Mouse (Mus musculus) C2C12 (cell line): ENCODE results near the gene Zfand3.

ENCODE experiments used
- CEBPB ChIP-seq: IDR thresholded peaks from one replicate; pipeline ENCODE4 v1.6.1; 2011; ENCODE audit warnings: low read depth, mild to moderate bottlenecking, control low read depth, moderate library complexity
- CTCF ChIP-seq: IDR thresholded peaks from one replicate; pipeline ENCODE4 v1.5.1; 2011; ENCODE audit not compliant: control insufficient read depth, insufficient read depth, insufficient read length
- FOSL1 ChIP-seq: IDR thresholded peaks from one replicate; pipeline ENCODE4 v1.8.0; 2011; ENCODE audit warnings: mild to moderate bottlenecking, low read length; ENCODE audit not compliant: poor library complexity, insufficient read depth, severe bottlenecking
- MAX ChIP-seq: IDR thresholded peaks from one replicate; pipeline ENCODE4 v1.6.1; 2011; ENCODE audit warnings: mild to moderate bottlenecking, control low read depth
- USF1 ChIP-seq: IDR thresholded peaks from one replicate; pipeline ENCODE4 v1.6.1; 2011; ENCODE audit warnings: low read depth, mild to moderate bottlenecking, control low read depth, moderate library complexity

DNA sequence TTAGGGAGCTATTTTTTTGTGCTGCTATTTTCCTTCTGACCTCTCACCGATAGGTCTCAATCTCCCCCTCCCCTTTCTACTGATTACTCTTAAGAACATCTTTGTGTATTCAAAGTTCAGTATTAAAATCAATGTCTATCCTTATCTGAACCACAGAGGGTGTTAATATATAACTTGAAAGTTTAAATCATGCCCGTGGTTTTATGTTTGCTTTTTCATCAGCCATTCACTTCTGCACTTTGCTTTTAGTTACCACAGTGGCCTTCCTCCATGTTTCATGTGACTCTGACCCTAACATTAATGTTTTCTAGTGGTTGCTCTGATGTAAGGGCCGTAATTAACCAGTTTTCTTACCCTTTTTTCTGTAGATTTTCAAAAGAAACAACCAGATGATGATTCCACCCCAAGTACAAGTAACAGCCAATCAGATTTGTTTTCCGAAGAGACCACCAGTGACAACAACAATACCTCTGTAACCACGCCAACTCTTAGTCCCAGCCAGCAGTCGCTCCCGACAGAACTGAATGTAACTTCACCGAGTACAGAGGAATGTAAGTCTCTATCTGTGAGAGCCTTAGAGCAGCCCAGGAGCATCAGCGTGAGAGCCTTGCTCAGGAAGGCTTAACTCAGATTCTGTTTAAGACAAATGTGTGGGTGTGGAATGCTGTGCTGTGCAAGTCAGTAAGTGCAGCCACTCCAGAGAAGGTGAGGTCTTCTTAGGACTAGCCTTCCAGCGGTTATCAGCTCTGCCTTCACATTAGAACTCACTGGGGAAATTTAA is 130.6 kb downstream of the Zfand3 start:
- no peak for TF ChIP-seq CTCF
- no peak for TF ChIP-seq CEBPB
- TF ChIP-seq FOSL1: no peak
- TF ChIP-seq MAX: no peak
- TF ChIP-seq USF1: no peak
